Mouse (Mus musculus) liver, postnatal 0 days (tissue): ENCODE data around the gene Rbms1. TPM values are rescaled to one million over a fixed set of nuclear protein-coding genes. Genes with fewer than 3 reads are reported as not detected.

Experiments
- ATAC-seq: fragments of 200-750 bp; cut with Nextera tagmentation; 2 replicates; pipeline ENCODE4 v1.8.0; 2017; ENCODE audit warnings: mild to moderate bottlenecking, moderate library complexity
- DNase-seq: peaks from one replicate; pipeline ENCODE4 v3.0.0-alpha.2; 2016
- H3K27ac ChIP-seq: fragments of 300-500 bp; sonication (generic); 2 replicates; pipeline ENCODE4 v1.5.1; 2014; ENCODE audit warnings: antibody characterized with exemption, moderate library complexity, mild to moderate bottlenecking, low read depth
- H3K27me3 ChIP-seq: fragments of 300-500 bp; sonication (generic); 2 replicates; pipeline ENCODE4 v1.6.1; 2014; ENCODE audit warnings: low read length, control low read depth, mixed read lengths; ENCODE audit not compliant: insufficient read depth
- H3K36me3 ChIP-seq: fragments of 300-500 bp; sonication (generic); replicated peaks from 2 replicates; pipeline ENCODE4 v1.6.1; 2014; ENCODE audit warnings: mild to moderate bottlenecking, control low read depth, low read length, moderate library complexity, mixed read lengths; ENCODE audit not compliant: insufficient read depth
- H3K4me1 ChIP-seq: fragments of 300-500 bp; sonication (generic); 2 replicates; pipeline ENCODE4 v1.6.1; 2014; ENCODE audit warnings: antibody characterized with exemption, mild to moderate bottlenecking, control low read depth; ENCODE audit not compliant: insufficient read depth
- H3K4me2 ChIP-seq: fragments of 300-500 bp; sonication (generic); 2 replicates; pipeline ENCODE4 v1.6.1; 2014; ENCODE audit warnings: low read depth, mild to moderate bottlenecking, low read length, moderate library complexity, mixed read lengths
- H3K4me3 ChIP-seq: fragments of 300-500 bp; sonication (generic); 2 replicates; pipeline ENCODE4 v1.5.1; 2014; ENCODE audit warnings: low read depth, low read length
- H3K9ac ChIP-seq: fragments of 300-500 bp; sonication (generic); replicated peaks from 2 replicates; pipeline ENCODE4 v1.6.1; 2014; ENCODE audit warnings: mild to moderate bottlenecking, moderate library complexity
- H3K9me3 ChIP-seq: fragments of 300-500 bp; sonication (generic); 2 replicates; pipeline ENCODE4 v1.6.1; 2016; ENCODE audit warnings: mild to moderate bottlenecking, control low read depth, low read length, mixed read lengths
- CTCF ChIP-seq: sonication (generic); IDR thresholded peaks from 2 replicates; pipeline ENCODE4 v1.5.1; 2016; ENCODE audit warnings: antibody characterized with exemption, low read depth
- EP300 ChIP-seq: IDR thresholded peaks from 2 replicates; pipeline ENCODE4 v1.6.1; 2016; ENCODE audit warnings: antibody characterized with exemption, low read depth, mild to moderate bottlenecking
- WGBS: fragments of 180-500 bp; shearing (Covaris S2); extraction: QIAGEN DNeasy Blood & Tissue Kit; methylation state at CpG from one replicate; pipeline ENCODE4 v1.1.7; 2014; ENCODE audit not compliant: insufficient replicate concordance; 5-methylcytosine and 5-hydroxymethylcytosine counted together
- polyA plus RNA-seq: library from polyadenylated mRNA; unstranded; fragments of >200 nt; fragmentation: Nextera tagmentation; extraction: Ambion mirVana; gene quantifications from 2 replicates; pipeline ENCODE4 v1.2.1, GENCODE M21; 2015

Rbms1 gene
- polyA plus RNA-seq, 1 experiment from 2014 or later, result 38.5 TPM

- whole genome bisulfite sequencing, result 52% methylated on average over 8 of the region's 8 CpGs
- H3K27me3 ChIP-seq, result no peaks in the 10 kb centered on the region
- no peak overlapping the region for H3K9ac ChIP-seq
- TF ChIP-seq CTCF, result no peak
- no peak for TF ChIP-seq EP300
- no peaks in the 10 kb centered on the region for H3K36me3 ChIP-seq
- H3K4me2 ChIP-seq, result no peak overlapping the region
- no peaks in the 10 kb centered on the region for H3K9me3 ChIP-seq
- no peaks in the 10 kb centered on the region for H3K4me1 ChIP-seq
- no peak overlapping the region for H3K27ac ChIP-seq
- H3K4me3 ChIP-seq, result no peak overlapping the region
- no peak for DNase-seq
- no peak for ATAC-seq
These were observed 249.1 kb downstream of the Rbms1 start for GRCm38 (mm10) chr2:60713857-60714256.

- H3K27ac ChIP-seq, result no peak overlapping the region
- H3K4me1 ChIP-seq, result no peaks in the 10 kb centered on the region
- ATAC-seq (no peak), DNase-seq (no peak)
- H3K4me2 ChIP-seq, result no peak overlapping the region
- no peak overlapping the region for H3K9ac ChIP-seq
- WGBS, result 71% methylated on average over 5 of the region's 5 CpGs
- H3K9me3 ChIP-seq, result no peaks in the 10 kb centered on the region
- no peaks in the 10 kb centered on the region for H3K36me3 ChIP-seq
- H3K4me3 ChIP-seq, result no peak overlapping the region
- H3K27me3 ChIP-seq, result no peaks in the 10 kb centered on the region
- TF ChIP-seq EP300, result no peak
- no peak for TF ChIP-seq CTCF
These were observed 250.1 kb downstream of the Rbms1 start for GRCm38 (mm10) chr2:60712891-60713290.

GRCm38 (mm10) chr2:60712483-60712882 is 250.5 kb downstream of the Rbms1 start:
- no peak overlapping the region for H3K4me2 ChIP-seq
- no peaks in the 10 kb centered on the region for H3K4me1 ChIP-seq
- no peak for DNase-seq
- H3K9ac ChIP-seq, result no peak overlapping the region
- H3K27me3 ChIP-seq, result no peaks in the 10 kb centered on the region
- no peak for ATAC-seq
- WGBS, result 77% methylated on average over 6 of the region's 6 CpGs
- no peak overlapping the region for H3K27ac ChIP-seq
- no peaks in the 10 kb centered on the region for H3K36me3 ChIP-seq
- no peak for TF ChIP-seq EP300
- TF ChIP-seq CTCF, result no peak
- H3K9me3 ChIP-seq, result no peaks in the 10 kb centered on the region
- H3K4me3 ChIP-seq, result no peak overlapping the region

DNA sequence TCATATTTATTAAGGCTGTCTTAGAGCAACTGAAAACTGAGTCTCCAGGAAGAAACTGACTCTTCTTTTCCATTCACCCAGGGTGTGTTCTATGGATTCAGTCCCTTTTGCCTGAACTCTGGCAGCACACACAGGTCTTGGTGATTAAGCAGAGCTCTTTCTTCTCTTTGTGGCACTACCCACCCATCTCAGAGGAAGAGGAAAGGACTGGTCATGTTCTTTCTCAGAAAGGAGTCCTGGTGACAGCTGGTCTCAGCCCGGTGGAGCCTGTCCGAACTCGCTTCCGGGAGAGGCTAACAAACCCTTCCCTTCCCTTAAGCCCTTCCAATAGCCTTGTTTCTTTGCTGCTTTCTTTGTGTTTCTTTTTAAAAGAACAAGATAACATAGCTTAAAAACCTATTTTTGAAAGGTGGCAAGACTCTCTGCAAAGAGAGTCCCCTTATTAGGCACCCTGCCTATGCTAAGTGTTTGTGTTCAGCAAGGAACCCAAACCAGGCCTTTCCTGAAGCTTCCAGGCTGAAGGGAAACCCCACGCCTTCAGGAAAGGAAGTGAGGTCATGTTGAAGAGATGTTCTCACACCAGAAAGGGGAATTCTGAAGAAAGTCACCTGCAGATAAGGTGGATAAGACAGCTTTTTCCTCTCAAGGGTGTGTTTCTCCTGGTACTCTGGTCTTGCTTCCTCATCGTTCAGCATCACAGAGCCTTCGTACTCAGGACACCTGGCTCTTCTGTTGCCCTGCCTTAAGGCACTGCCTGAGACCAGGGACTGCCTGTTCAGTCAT is 251.7 kb downstream of the Rbms1 start:
- DNase-seq, result no peak

GRCm38 (mm10) chr2:60710317-60710716 is 252.7 kb downstream of the Rbms1 start:
- Histone ChIP-seq H3K27me3 (no peaks in the 10 kb centered on the region), H3K9me3 (no peaks in the 10 kb centered on the region), H3K4me1 (no peaks in the 10 kb centered on the region), H3K27ac (no peak overlapping the region), H3K4me2 (no peak overlapping the region), H3K36me3 (no peaks in the 10 kb centered on the region), H3K4me3 (no peak overlapping the region), H3K9ac (no peak overlapping the region)
- TF ChIP-seq CTCF (no peak), EP300 (no peak)
- no peak for ATAC-seq
- 85% methylated on average over 4 of the region's 4 CpGs for WGBS
- DNase-seq, result no peak

More for the DNA sequence above, 251.7 kb downstream of the Rbms1 start:
- H3K9me3 ChIP-seq, result no peaks in the 10 kb centered on the region
- no peak for ATAC-seq
- 73% methylated on average over 7 of the region's 7 CpGs for WGBS
- H3K9ac ChIP-seq, result no peak overlapping the region
- no peak overlapping the region for H3K4me2 ChIP-seq
- no peaks in the 10 kb centered on the region for H3K4me1 ChIP-seq
- H3K27ac ChIP-seq, result no peak overlapping the region
- no peaks in the 10 kb centered on the region for H3K36me3 ChIP-seq
- TF ChIP-seq EP300, result no peak
- no peak for TF ChIP-seq CTCF
- no peak overlapping the region for H3K4me3 ChIP-seq
- no peaks in the 10 kb centered on the region for H3K27me3 ChIP-seq

DNA sequence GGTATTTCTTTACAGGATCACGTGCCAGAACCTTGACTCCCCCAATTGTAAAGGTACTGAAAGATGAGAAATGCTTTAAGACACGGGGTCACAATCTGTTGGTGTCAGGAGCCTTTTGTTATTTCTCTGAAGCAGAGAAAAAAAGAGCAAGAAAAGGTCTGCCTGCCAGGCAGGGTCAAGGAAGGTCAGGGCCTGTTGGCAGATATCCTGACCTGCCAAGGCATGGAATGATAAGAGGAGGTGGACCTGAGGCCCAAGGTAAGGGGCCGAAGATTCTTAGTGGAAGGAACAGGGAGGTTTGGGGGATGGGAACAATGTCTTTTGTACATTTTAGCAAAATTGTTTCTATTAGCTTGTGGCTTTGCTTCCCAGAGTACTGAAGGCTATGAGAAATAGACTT is 254.3 kb downstream of the Rbms1 start:
- Histone ChIP-seq H3K4me3 (no peak overlapping the region), H3K27me3 (no peaks in the 10 kb centered on the region), H3K36me3 (no peaks in the 10 kb centered on the region), H3K4me2 (no peak overlapping the region), H3K9me3 (no peaks in the 10 kb centered on the region), H3K4me1 (no peaks in the 10 kb centered on the region), H3K27ac (no peak overlapping the region), H3K9ac (no peak overlapping the region)
- WGBS, result 44% methylated on average over 3 of the region's 3 CpGs
- no peak for DNase-seq
- TF ChIP-seq EP300 (no peak), CTCF (no peak)
- no peak for ATAC-seq
